In genomic region chr6:146114731-146115302, GRCm38 (mm10) we compare ENCODE assay signal across 9 mouse cellular contexts.
DNase-seq lines count a peak whose midpoint lies in the region; ATAC-seq and TF ChIP-seq lines count a peak whose summit lies in the region.
"Had no signal": no experiment of that assay in that cellular context is flagged by ENCODE, and none has a peak within 500 bp of the region (broad histone marks: within the 10 kb centered on the region; RNA-seq: fewer than 3 reads in every experiment).

No protein-coding gene starts in this region.

- H3K4me3 ChIP-seq in layer of hippocampus, adult 2 months = no peak overlapping the region
- no peak overlapping the region for H3K4me3 ChIP-seq in forebrain, embryonic 11.5 days (ENCODE audit: low read depth, low read length)
- H3K4me3 ChIP-seq in midbrain, embryonic 10.5 days = peak overlapping the region; percentile 21
- H3K4me3 ChIP-seq in stomach, embryonic 15.5 days (replicated peaks) = no peak overlapping the region

- peak overlapping the region; percentile 31 for H3K4me2 ChIP-seq in forebrain, embryonic 11.5 days (ENCODE audit: low read depth, low read length, severe bottlenecking)
- peak overlapping the region; percentile 23; the same call in 1 of the 2 replicates for H3K4me2 ChIP-seq in stomach, embryonic 15.5 days

- H3K27me3 ChIP-seq in forebrain, embryonic 11.5 days (ENCODE audit: control insufficient read depth, insufficient read depth, low read length) = no peaks in the 10 kb centered on the region
- H3K27me3 ChIP-seq in midbrain, embryonic 10.5 days (ENCODE audit: low read depth, poor library complexity, severe bottlenecking) = no peaks in the 10 kb centered on the region
- no peaks in the 10 kb centered on the region for H3K27me3 ChIP-seq in stomach, embryonic 15.5 days (replicated peaks)

- 4% methylated on average over 12 of the region's 12 CpGs for WGBS in forebrain, embryonic 11.5 days
- WGBS in midbrain, embryonic 10.5 days = 8% methylated on average over 12 of the region's 12 CpGs
- 21% methylated on average over 12 of the region's 12 CpGs for WGBS in stomach, embryonic 15.5 days

- no peaks in the 10 kb centered on the region for H3K9me3 ChIP-seq in forebrain, embryonic 11.5 days (ENCODE audit: control insufficient read depth, low read length)
- no peaks in the 10 kb centered on the region for H3K9me3 ChIP-seq in midbrain, embryonic 10.5 days (replicated peaks)
- H3K9me3 ChIP-seq in stomach, embryonic 15.5 days = no peaks in the 10 kb centered on the region

- TF ChIP-seq CTCF in layer of hippocampus, adult 2 months (conservative IDR thresholded peaks at IDR 0.05) = no peak

- ATAC-seq in forebrain, embryonic 11.5 days (replicated peaks; ENCODE audit: low FRiP score) = peak; percentile 84
- no peak for ATAC-seq in stomach, embryonic 15.5 days (ENCODE audit: insufficient read depth, low FRiP score, low read depth)

- peaks cover 7% of the 10 kb centered on the region; the same call in 1 of the 2 replicates for H3K4me1 ChIP-seq in forebrain, embryonic 11.5 days (replicated peaks; ENCODE audit: control insufficient read depth, insufficient read depth, low read length)
- H3K4me1 ChIP-seq in midbrain, embryonic 10.5 days = peaks cover 59% of the 10 kb centered on the region
- H3K4me1 ChIP-seq in stomach, embryonic 15.5 days = 0 out of 2 replicates have a peak, but pooled peaks cover 4% of the 10 kb centered on the region

- no peak for DNase-seq in layer of hippocampus, adult 2 months (ENCODE audit: low spot score in 2 of 2)
- no peak for DNase-seq in layer of hippocampus, postnatal 10 days (ENCODE audit: low spot score in 2 of 2)
- peak; percentile 56 for DNase-seq in forebrain, embryonic 11.5 days (ENCODE audit: low spot score)
- DNase-seq in midbrain, embryonic 10.5 days (ENCODE audit: low spot score) = peak; percentile 74
- DNase-seq in urinary bladder, postnatal 10 days (ENCODE audit: low spot score) = no peak
- no peak for DNase-seq in adrenal gland, postnatal 4 days (ENCODE audit: low spot score in 2 of 2)
- no peak for DNase-seq in frontal cortex, postnatal 10 days (ENCODE audit: low spot score in 2 of 2)
- DNase-seq: kidney, postnatal 36 days had no signal

- no peaks in the 10 kb centered on the region for H3K36me3 ChIP-seq in forebrain, embryonic 11.5 days (ENCODE audit: control insufficient read depth, insufficient read depth, low read length)
- H3K36me3 ChIP-seq in midbrain, embryonic 10.5 days = no peaks in the 10 kb centered on the region
- H3K36me3 ChIP-seq in stomach, embryonic 15.5 days = no peaks in the 10 kb centered on the region

- peak overlapping the region; percentile 32; the same call in 1 of the 2 replicates for H3K9ac ChIP-seq in forebrain, embryonic 11.5 days (ENCODE audit: low read length)
- no peak overlapping the region for H3K9ac ChIP-seq in stomach, embryonic 15.5 days

- peak overlapping the region; percentile 64 for H3K27ac ChIP-seq in layer of hippocampus, adult 2 months
- H3K27ac ChIP-seq in forebrain, embryonic 11.5 days (ENCODE audit: low read depth, low read length) = no peak overlapping the region
- H3K27ac ChIP-seq in midbrain, embryonic 10.5 days (replicated peaks) = peak overlapping the region; percentile 88
- no peak overlapping the region for H3K27ac ChIP-seq in stomach, embryonic 15.5 days

Comparison
In these comparisons a context has a peak if more than half of its experiments do, and no peak if none do; other contexts are left out.
1. DNase-seq: peak in forebrain, embryonic 11.5 days (single experiment) and midbrain, embryonic 10.5 days (single experiment); none in layer of hippocampus, adult 2 months (0 of 2), layer of hippocampus, postnatal 10 days (0 of 2), urinary bladder, postnatal 10 days (single experiment), adrenal gland, postnatal 4 days (0 of 2) and frontal cortex, postnatal 10 days (0 of 2).
2. H3K27ac ChIP-seq: peak in layer of hippocampus, adult 2 months (single experiment) and midbrain, embryonic 10.5 days (single experiment); none in forebrain, embryonic 11.5 days (single experiment) and stomach, embryonic 15.5 days (single experiment).